Mouse (Mus musculus) intestine, postnatal 0 days (tissue): ENCODE measurements at regions not wholly inside any gene's neighbourhood (a gene's known extent, or its start where the extent isn't known, plus 50 kb on each side); places are given as distances from the start of the nearest gene placed in this dataset.

Experiments
- ATAC-seq: fragments of 200-750 bp; cut with Nextera tagmentation; 2 replicates; pipeline ENCODE4 v1.8.0; 2017; ENCODE audit warnings: mild to moderate bottlenecking, moderate TSS enrichment, moderate library complexity
- H3K27ac ChIP-seq: fragments of 300-500 bp; sonication (generic); 2 replicates; pipeline ENCODE4 v1.5.1; 2014; ENCODE audit warnings: mild to moderate bottlenecking, low read depth, low read length, moderate library complexity
- H3K27me3 ChIP-seq: fragments of 300-500 bp; sonication (generic); replicated peaks from 2 replicates; pipeline ENCODE4 v1.6.1; 2014; ENCODE audit warnings: low read length, mixed read lengths; ENCODE audit not compliant: control insufficient read depth, insufficient read depth
- H3K36me3 ChIP-seq: fragments of 300-500 bp; sonication (generic); 2 replicates; pipeline ENCODE4 v1.6.1; 2014; ENCODE audit warnings: mild to moderate bottlenecking, moderate library complexity; ENCODE audit not compliant: control insufficient read depth, insufficient read depth
- H3K4me1 ChIP-seq: fragments of 300-500 bp; sonication (generic); replicated peaks from 2 replicates; pipeline ENCODE4 v1.6.1; 2014; ENCODE audit warnings: antibody characterized with exemption, low read length, mixed read lengths; ENCODE audit not compliant: control insufficient read depth, insufficient read depth
- H3K4me2 ChIP-seq: fragments of 300-500 bp; sonication (generic); replicated peaks from 2 replicates; pipeline ENCODE4 v1.6.1; 2014; ENCODE audit warnings: low read depth, mild to moderate bottlenecking, moderate library complexity
- H3K4me3 ChIP-seq: fragments of 300-500 bp; sonication (generic); 2 replicates; pipeline ENCODE4 v1.5.1; 2014; ENCODE audit warnings: low read depth, low read length
- H3K9ac ChIP-seq: fragments of 300-500 bp; sonication (generic); 2 replicates; pipeline ENCODE4 v1.6.1; 2014; ENCODE audit warnings: mild to moderate bottlenecking, low read depth, low read length
- H3K9me3 ChIP-seq: fragments of 300-500 bp; sonication (generic); 2 replicates; pipeline ENCODE4 v1.6.1; 2016; ENCODE audit warnings: mixed run types; ENCODE audit not compliant: control insufficient read depth
- CTCF ChIP-seq: sonication (generic); IDR thresholded peaks from 2 replicates; pipeline ENCODE4 v1.5.1; 2016; ENCODE audit warnings: low read depth, mild to moderate bottlenecking, control low read depth, antibody characterized with exemption, moderate library complexity
- WGBS: fragments of 180-500 bp; shearing (Covaris S2); extraction: QIAGEN DNeasy Blood & Tissue Kit; methylation state at CpG from one replicate; pipeline ENCODE4 v1.1.7; 2014; 5-methylcytosine and 5-hydroxymethylcytosine counted together

DNA sequence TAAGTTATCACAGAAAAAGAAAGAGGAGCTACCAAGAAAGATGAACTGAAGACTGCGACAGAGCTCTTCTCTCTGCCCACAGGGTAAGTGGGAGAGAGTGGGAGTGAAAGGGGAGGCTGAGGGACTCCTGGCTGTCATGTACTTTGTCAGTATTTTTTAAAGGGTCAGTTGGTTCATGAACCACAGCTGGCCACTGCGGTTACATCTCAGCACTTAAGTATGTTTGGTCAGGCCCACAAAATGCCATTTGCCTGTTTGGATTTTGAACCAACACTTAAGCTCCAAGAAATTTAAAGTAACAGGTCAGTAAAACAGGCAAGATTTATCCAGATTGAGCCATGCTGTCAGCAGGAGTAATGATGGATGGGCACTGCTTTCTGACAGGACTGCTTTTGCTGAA, 115.1 kb upstream of the Cdkn2b start:
- Histone ChIP-seq H3K4me3 (no peak overlapping the region), H3K27ac (no peak overlapping the region), H3K27me3 (no peaks in the 10 kb centered on the region), H3K9me3 (no peaks in the 10 kb centered on the region), H3K4me2 (no peak overlapping the region), H3K9ac (no peak overlapping the region), H3K4me1 (peaks cover 6% of the 10 kb centered on the region; the same call in 1 of the 2 replicates), H3K36me3 (no peaks in the 10 kb centered on the region)
- ATAC-seq: no peak
- WGBS: 63% methylated on average over 2 of the region's 2 CpGs
- no peak for TF ChIP-seq CTCF

DNA sequence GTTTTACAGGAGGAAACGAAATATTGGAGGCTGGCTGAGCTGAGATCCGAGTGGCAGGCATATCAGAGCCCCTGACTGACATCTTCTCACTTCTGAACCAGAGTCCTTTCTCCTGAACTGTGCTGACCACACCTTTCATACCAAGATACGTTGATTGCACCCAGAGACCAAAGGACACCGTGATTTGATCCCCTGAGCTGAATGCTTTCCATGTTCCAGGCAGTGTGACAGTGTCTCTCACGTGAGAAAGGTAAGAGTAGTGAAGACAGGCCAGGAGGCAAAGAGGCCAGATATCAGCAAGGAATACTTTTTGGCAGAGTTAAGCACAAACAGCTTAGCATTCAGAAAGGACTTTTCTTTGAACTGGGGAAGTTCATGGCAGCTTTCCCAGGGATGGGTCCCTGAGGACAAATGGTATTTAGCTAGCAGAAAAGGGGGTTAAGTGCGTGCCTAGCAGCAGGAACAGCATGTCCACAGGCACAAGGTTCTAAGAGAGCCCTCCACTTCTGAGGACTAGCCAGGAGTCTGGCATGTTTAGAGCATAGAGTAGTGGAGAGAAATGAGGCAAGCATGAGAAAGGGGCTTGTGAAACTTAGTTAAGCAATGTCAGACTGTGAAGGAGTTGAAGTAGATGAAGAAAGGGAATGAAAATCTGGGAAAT, 111.0 kb upstream of the Cdkn2b start:
- WGBS: 31% methylated on average over 6 of the region's 6 CpGs
- H3K4me3 ChIP-seq: no peak overlapping the region
- no peak overlapping the region for H3K4me2 ChIP-seq
- peak; percentile 93 for ATAC-seq
- no peaks in the 10 kb centered on the region for H3K27me3 ChIP-seq
- H3K9me3 ChIP-seq: no peaks in the 10 kb centered on the region
- H3K36me3 ChIP-seq: no peaks in the 10 kb centered on the region
- peaks cover 4% of the 10 kb centered on the region; the same call in 1 of the 2 replicates for H3K4me1 ChIP-seq
- no peak for TF ChIP-seq CTCF
- H3K27ac ChIP-seq: peak overlapping the region; percentile 63; the same call in 1 of the 2 replicates
- no peak overlapping the region for H3K9ac ChIP-seq

DNA sequence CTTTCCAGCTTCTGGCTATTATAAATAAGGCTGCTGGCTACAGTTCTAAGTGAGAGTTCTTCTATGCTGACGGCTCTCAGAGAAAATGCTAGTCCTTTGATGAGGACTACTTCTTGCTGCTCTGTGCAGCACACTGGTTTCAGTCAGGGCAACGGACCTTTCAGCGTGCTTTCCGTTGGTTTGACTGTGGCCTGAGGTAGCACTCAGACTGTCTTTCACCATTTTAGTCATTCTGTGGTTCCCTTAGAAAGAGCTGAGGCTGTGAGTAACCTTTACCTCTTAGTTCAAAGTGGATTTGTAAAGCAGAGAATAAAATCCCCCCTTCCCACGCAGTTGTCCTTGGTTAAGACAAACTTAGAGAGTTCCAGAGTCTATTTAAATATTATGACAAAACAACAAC, 110.0 kb upstream of the Cdkn2b start:
- Histone ChIP-seq H3K27me3 (no peaks in the 10 kb centered on the region), H3K27ac (no peak overlapping the region), H3K36me3 (no peaks in the 10 kb centered on the region), H3K4me1 (peaks cover 4% of the 10 kb centered on the region; the same call in 1 of the 2 replicates), H3K4me3 (no peak overlapping the region), H3K9ac (no peak overlapping the region), H3K4me2 (no peak overlapping the region), H3K9me3 (no peaks in the 10 kb centered on the region)
- WGBS: 90% methylated on average over 5 of the region's 5 CpGs
- no peak for ATAC-seq
- no peak for TF ChIP-seq CTCF

- H3K4me1 ChIP-seq: peaks cover 4% of the 10 kb centered on the region; the same call in 1 of the 2 replicates
- no peak overlapping the region for H3K4me2 ChIP-seq
- no peaks in the 10 kb centered on the region for H3K9me3 ChIP-seq
- no peak overlapping the region for H3K27ac ChIP-seq
- no peak overlapping the region for H3K4me3 ChIP-seq
- ATAC-seq: no peak
- no peak for TF ChIP-seq CTCF
- no peaks in the 10 kb centered on the region for H3K27me3 ChIP-seq
- H3K36me3 ChIP-seq: no peaks in the 10 kb centered on the region
- no peak overlapping the region for H3K9ac ChIP-seq
- 92% methylated on average over 7 of the region's 7 CpGs for WGBS
Observed at GRCm38 (mm10) chr4:89419507-89419906, 108.7 kb upstream of the Cdkn2b start.

GRCm38 (mm10) chr4:89405624-89406167, 94.9 kb upstream of the Cdkn2b start:
- Histone ChIP-seq H3K4me2 (no peak overlapping the region), H3K27me3 (no peaks in the 10 kb centered on the region), H3K4me3 (no peak overlapping the region), H3K9ac (no peak overlapping the region), H3K27ac (no peak overlapping the region), H3K4me1 (no peaks in the 10 kb centered on the region), H3K36me3 (no peaks in the 10 kb centered on the region), H3K9me3 (no peaks in the 10 kb centered on the region)
- 21% methylated on average over 2 of the region's 2 CpGs for WGBS
- no peak for ATAC-seq
- no peak for TF ChIP-seq CTCF

GRCm38 (mm10) chr4:89403151-89403550, 92.3 kb upstream of the Cdkn2b start:
- Histone ChIP-seq H3K27me3 (no peaks in the 10 kb centered on the region), H3K36me3 (no peaks in the 10 kb centered on the region), H3K4me3 (no peak overlapping the region), H3K4me1 (no peaks in the 10 kb centered on the region), H3K9ac (no peak overlapping the region), H3K9me3 (no peaks in the 10 kb centered on the region), H3K4me2 (no peak overlapping the region), H3K27ac (no peak overlapping the region)
- ATAC-seq: no peak
- WGBS: 89% methylated on average over 1 of the region's 1 CpGs
- no peak for TF ChIP-seq CTCF

DNA sequence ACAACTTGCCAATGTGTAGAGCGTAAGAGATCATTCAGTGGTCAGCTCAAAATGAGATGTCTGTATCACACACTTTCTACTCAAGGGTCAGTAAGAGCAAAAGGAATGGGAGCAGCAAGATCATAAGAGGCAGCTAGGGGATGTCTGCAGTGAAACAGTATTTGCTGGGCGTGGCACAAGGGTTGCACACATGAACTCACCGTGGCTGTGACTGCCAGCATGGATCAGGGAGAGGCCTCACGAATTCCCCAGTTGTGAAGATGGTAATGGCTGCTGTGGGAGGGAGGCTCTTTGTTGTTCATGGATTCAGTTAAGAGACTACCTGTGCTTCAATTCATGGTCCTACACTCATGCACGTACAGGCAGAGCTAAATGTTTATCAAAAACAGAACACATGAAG, 91.5 kb upstream of the Cdkn2b start:
- H3K4me2 ChIP-seq: no peak overlapping the region
- no peaks in the 10 kb centered on the region for H3K36me3 ChIP-seq
- no peak for ATAC-seq
- no peak overlapping the region for H3K9ac ChIP-seq
- H3K9me3 ChIP-seq: no peaks in the 10 kb centered on the region
- H3K4me1 ChIP-seq: no peaks in the 10 kb centered on the region
- no peak; the same call in 1 of the 2 replicates for TF ChIP-seq CTCF
- H3K27me3 ChIP-seq: no peaks in the 10 kb centered on the region
- no peak overlapping the region for H3K27ac ChIP-seq
- no peak overlapping the region for H3K4me3 ChIP-seq
- whole genome bisulfite sequencing: 50% methylated on average over 5 of the region's 5 CpGs
